Mouse (Mus musculus): ENCODE measurements at regions not wholly inside any gene's neighbourhood (a gene's known extent, or its start where the extent isn't known, plus 50 kb on each side); places are given as distances from the start of the nearest gene placed in this dataset.

GRCm38 (mm10) chr4:53386309-53386708, 53.9 kb upstream of the Slc44a1 start:
- DNase-seq = no peak

DNA sequence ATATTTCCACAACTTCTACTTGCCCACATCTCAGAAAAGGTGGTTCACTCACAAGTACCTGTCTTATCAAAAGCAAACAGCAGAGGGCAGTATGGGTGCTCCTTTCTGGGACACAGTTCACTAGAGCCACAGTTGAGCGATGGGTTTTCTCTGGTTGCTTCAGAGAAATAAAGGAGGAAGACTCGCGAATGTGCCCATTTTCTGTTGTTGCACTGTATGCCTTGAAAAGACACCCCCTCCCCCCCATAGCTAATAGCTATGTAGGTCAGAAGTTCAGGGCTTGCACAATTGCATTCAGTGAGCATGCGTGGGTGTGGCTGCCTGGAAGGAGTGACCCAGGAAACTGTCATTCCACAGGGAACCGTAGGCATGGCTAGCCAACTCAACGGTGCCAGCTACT, 55.5 kb upstream of the Slc44a1 start:
- peak; percentile 83 for DNase-seq

- no peak for DNase-seq
Observed at GRCm38 (mm10) chr4:53384104-53384503, 56.1 kb upstream of the Slc44a1 start.

- DNase-seq = no peak
Observed at GRCm38 (mm10) chr4:53382012-53382411, 58.2 kb upstream of the Slc44a1 start.

GRCm38 (mm10) chr4:53379855-53380254, 60.4 kb upstream of the Slc44a1 start:
- no peak for DNase-seq

- DNase-seq = no peak
Observed at GRCm38 (mm10) chr4:53376995-53377394, 63.2 kb upstream of the Slc44a1 start.

GRCm38 (mm10) chr4:53356374-53356773, 83.8 kb upstream of the Slc44a1 start:
- DNase-seq = no peak

GRCm38 (mm10) chr4:53354961-53355360, 85.3 kb upstream of the Slc44a1 start:
- no peak for DNase-seq

GRCm38 (mm10) chr4:53353399-53354090, 86.7 kb upstream of the Slc44a1 start:
- DNase-seq = no peak

DNA sequence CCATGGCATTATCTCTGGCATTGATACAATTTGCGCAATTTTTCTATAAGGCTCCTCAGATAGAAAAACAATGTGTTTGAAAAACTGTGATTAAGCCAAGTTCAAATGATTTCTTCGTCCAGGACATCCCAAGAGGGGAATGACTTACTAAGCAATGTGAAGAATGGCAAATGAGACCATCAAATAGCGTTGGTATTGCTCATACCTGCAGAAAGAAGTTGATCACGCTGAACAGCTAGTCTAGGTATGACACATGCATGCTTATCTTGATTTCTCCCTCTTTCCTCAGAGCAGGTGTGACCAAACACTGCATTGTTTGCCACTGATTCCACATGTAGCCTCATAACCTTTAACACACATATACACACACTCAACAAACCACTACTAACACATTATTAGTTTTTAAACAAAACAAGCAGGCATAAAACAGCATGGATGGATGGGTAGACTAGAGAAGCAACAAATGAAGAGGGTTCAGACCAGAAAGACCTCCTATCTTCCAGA, 89.1 kb upstream of the Slc44a1 start:
- no peak for DNase-seq

DNA sequence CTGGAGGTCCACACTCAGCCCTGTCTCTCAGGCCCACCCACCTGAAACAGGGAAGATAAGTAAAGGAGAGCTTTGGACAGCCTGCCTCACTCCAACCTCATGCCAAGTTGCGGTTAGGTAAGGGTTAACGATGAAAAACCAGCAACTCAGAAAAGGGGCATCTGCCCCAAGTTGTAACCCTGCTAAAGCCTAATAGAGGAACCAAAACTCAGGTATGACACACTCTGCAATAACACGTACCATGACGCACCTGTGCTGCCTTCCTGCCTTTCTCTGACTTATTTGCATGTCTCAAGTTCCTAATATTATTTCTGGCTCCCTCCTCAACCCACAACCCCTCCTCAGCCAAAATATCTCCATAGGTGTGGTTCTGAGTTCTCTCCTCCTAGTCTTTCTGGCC, 94.9 kb upstream of the Slc44a1 start:
- DNase-seq = no peak

- DNase-seq = no peak
Observed at GRCm38 (mm10) chr4:53344546-53344945, 95.7 kb upstream of the Slc44a1 start.

DNA sequence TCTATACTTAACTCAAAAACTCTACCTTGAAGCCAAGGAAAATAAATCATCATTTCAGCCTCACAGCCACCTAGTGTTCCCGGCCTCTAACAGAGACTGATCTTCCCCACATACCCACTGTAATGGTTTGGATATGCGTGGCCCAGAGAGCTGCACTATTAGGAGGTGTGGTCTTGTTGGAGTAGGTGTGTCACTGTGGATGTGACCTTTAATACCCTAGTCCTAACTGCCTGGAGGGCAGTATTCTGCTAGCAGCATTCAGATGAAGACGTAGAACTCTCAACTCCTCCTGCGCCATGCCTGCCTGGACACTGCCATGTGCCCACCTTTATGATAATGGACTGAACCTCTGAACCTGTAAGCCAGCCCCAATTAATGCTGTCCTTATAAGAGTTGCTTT, 99.0 kb upstream of the Slc44a1 start:
- no peak for DNase-seq

GRCm38 (mm10) chr4:53340021-53340667, 100.1 kb upstream of the Slc44a1 start:
- no peak for DNase-seq

DNA sequence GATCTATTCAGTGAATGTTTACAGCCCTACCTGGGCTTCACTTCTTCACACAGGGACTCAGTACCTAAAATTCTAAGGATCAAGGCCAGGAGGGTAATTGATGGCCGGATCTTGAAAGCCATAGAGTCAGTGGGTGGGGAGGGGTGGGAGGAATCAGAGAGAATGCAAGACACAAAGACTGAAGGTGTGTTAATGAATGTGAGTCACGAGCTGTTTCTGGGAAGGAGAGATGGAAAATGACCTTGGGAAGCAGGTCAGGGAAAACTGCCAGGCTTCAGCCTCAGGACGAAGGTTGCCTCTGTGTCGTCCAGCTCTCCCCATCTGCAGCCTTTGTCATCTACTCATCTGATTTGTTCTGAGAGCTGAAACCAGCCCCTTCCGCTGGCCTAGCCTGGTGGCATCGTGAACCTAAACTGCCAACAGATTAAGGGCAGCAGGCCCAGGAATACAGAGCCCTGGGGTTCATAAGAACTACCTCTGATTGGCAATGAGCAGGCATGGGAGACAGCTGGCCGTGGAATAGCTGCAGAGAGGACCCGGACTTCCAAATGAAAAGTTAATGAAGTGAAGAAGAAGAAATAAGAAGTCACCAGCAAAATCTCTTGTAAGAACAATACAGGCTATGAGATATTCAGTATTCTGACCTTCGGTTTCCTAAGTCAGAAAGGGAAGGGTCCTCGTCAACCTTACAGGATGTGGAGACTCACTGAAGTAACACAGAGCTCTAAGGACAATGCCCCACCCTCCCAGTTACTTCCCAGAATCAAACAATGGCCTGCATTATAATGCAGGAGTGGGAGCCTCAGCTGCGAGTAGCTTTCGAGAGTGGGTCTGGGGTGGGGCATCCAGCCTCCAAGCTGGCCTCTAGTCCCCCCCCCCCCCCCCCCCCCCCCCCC, 100.8 kb upstream of the Slc44a1 start:
- no peak for DNase-seq

- no peak for DNase-seq
Observed at GRCm38 (mm10) chr4:53338479-53338878, 101.7 kb upstream of the Slc44a1 start.

- no peak for DNase-seq
Observed at GRCm38 (mm10) chr4:53337784-53338183, 102.4 kb upstream of the Slc44a1 start.

DNA sequence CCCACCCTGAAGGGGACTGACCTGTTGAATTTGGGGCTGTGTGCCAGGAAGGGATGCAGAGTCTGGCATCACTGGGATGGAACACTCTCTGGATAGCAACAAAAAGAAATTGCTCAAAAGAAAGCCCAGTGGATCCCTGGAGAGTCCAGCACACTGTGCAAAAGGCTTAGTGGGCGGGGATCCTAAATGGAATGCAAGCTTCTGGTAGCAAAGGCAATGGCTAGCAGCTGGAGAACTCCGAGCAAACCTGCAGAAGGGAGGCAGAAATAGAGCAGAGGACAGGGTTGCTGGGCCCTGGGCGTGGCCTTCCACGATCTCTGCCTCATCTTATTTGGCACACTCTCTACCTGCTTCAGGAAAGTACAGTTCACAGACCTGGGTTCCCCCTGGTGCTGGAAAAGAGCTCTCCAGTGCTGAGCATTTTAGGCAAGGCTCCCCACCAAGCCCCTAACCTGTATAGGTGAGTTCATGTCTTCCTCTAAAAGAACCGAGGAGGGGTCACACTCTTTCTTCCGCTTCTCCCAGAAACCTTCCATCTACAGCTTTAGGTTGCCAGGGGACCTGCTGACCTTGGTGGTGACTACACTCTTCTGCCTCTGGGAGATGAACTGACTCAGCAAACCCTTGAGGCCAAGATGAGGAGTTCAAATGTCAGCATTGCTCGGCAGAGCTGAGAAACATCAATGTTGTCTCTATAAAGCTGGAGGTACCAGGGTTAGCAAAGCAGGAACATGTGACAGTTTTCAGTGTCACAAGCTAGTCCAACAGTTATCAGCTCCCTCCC, 112.6 kb upstream of the Slc44a1 start:
- no peak for DNase-seq

GRCm38 (mm10) chr4:53323838-53324237, 116.4 kb upstream of the Slc44a1 start:
- no peak for DNase-seq

DNA sequence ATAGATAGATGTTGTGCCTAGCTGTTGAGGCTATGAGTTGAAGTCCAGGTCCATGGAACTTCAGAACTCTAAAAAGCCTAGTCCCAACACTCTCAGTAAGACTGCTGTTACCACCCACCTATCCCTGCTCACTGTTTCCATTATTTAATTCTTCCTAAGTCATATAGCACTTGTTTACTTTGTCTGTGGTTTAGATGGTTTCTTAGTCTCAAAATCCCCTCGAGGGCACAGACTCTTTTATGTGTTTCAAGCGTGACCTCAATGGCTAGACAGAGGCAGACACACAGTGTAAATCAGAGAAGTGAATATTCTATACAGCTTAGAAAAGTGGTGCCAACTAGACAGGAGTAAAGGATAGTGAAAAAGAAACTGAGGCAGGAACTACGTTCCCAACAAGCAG, 117.0 kb upstream of the Slc44a1 start:
- DNase-seq = no peak

- DNase-seq = no peak
Observed at GRCm38 (mm10) chr4:53322484-53322883, 117.7 kb upstream of the Slc44a1 start.

DNA sequence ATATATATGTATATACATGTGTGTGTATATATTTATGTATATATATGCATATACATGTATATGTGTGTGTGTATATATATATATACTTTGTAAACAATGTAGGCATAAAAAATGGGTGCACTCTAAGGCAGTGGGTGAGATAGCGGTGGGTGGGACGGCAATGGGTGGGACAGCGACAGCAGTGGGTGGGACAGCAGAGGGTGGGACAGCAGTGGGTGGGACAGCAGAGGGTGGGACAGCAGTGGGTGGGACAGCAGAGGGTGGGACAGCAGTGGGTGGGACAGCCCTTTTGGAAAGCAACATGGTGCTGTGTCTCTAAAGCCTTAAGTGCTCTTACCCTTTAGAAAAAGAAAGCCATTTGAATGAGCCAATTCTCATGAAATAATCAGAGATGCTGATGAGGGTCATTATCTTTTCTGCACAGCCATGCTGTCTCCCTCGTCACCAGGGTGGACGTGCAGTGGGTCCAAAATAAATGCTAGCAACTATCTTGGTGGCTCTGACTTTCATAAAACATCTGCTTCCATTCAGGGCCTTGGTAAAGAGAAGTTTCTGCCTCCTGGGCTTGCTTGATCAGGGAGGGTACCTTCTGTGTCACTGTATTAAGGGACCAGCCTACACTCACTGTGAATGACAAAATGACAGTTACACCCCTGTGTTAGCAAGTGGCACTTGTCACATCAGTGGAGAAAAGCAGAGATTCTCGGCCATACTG, 119.3 kb upstream of the Slc44a1 start:
- DNase-seq = no peak

All from cerebellum, adult 8-10 months (tissue).